Mouse (Mus musculus) thymus, postnatal 36 days (tissue): Measurements from ENCODE around the gene Skor1.

Experiments used
- DNase-seq, 2 experiments: peaks; one replicate each; pipeline ENCODE4 v3.0.0; 2022; ENCODE audit warnings: mixed read lengths in 2 of 2

The Skor1 gene

GRCm38 (mm10) chr9:63147786-63148409 is 863 bp downstream of the Skor1 start:
- DNase-seq: no peak

DNA sequence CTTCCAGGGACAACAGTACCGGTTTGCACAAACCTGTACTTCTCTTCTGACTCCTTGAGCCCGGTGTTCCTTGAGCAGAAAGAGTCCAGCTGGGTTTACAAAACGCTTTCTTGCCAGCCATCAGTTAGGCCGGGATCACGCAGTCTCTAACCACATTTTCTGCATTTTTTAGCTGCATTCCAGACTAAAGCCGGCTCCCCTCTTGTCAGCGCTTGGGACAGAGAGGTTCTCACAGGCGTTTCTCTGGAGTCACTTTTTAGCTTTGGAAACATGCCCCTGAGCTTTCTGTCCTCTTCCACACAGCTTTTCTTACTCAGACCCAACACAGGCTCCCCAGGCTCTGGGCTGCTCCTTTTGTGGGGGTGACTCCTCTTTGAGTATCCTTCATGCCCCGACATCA is 1.5 kb downstream of the Skor1 start:
- no peak for DNase-seq

GRCm38 (mm10) chr9:63146856-63147274 is 1.9 kb downstream of the Skor1 start:
- DNase-seq: no peak

DNA sequence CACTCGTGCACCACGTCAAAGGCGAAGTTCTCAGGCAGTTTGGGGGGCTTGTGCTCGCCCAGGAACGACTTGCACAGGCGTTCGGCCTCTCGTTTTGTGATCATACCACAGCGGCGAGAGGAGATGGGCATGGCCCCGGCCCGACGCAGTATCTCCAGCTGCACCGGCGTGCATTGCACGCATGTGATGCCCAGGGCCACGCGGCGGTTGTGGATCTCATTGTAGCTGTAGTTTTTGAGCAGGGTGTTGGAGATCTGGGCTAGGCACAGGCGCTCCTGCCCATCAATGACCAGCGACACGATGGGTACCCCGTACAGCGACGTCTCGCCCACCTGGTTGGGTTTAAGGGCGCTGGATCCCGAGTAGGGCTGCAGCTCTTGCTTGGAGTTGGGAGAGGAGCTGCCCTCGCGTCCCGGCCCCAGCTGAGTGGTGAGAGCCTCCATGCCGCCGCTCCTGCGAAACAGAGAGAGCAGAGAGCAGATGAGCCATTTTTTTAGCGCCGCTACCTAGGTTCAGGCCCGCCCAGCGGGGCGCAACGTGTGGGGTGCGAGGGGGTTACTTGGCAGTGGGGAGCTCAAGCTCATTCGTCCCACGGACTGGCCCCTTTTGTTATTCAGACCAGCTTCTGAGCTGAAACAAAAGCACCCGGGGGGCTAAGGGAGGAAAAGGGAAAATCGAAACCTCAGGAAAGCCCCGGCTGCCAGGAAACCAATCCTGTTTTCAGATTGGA is 2.5 kb downstream of the Skor1 start:
- DNase-seq: no peak

GRCm38 (mm10) chr9:63145249-63146125 is 3.3 kb downstream of the Skor1 start:
- no peak for DNase-seq

- DNase-seq: no peak
Measured at GRCm38 (mm10) chr9:63144502-63145248, 4.1 kb downstream of the Skor1 start.

GRCm38 (mm10) chr9:63143641-63144501 is 4.9 kb downstream of the Skor1 start:
- DNase-seq: no peak

DNA sequence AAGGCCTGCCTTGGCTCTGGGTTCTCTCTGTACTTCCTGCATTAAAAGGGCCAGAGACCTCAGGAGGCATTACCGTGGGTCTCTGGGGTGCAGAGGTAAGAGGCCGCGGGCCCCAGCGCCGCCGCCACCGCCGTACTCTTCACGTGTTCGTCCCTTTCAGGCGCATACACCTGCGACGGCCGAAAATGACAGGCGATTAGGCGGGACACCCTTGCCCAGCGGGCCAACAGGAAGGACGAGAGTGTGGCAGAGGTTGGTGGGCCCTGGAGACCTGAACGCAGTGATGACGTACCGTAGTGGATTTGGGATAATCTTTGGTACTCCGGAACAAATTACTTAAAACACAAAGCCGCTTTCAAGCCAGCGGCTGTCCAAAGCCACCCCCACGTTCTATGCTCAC is 5.5 kb downstream of the Skor1 start:
- no peak for DNase-seq

GRCm38 (mm10) chr9:63142335-63143036 is 6.3 kb downstream of the Skor1 start:
- DNase-seq: no peak

DNA sequence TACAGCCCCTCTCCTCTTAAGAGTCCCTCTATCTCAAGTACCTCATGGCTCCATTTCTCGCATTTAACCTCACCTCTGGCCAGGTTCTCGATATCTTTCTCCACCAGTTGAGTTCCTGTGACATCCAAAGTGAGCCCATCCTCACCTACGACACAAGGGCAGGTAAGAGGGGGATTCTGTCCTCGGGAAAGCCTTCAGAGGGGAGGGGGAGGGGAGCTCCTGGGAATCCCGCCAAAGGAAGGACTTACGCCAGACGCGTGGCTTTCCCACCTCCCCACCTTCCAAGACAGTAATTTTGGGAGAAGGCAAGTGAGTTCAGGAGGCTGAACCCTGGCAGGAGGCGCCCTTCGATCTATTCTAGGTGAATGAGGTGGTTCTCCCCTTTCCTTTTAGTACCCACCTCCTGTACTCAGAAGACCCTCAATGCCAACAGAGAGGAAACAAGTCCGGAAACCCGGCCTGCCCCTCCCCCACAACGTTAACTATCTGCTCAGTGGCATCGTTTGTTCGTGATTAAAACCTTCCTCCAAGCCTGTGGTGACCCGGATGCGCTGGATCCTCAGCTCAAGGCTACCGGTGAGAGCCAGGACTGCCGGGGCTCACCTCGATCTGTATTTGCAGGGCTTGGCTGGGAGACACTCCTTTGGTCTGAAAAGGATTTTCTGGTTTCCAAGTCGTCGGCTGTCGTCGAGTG is 7.0 kb downstream of the Skor1 start:
- no peak for DNase-seq

DNA sequence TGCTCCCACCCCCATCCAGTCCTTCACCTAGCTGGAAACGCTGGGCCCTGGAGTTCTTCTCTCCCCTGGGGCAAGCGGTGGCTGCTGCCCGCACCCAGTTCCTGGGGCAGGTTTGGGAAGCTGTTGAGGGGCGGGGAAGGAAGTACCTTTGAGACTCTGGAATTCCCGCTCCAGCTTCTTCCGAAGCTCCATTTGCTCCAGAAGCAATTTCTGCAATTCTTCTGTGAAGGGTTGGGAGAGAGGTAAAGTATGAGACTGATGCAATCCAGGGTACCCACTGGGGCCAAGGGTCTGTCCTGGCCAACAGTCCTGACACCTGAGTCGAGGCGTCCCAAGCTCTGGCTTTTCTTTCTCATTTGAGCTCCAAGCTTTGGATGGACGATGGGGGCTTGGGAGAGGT is 8.6 kb downstream of the Skor1 start:
- DNase-seq: no peak

DNA sequence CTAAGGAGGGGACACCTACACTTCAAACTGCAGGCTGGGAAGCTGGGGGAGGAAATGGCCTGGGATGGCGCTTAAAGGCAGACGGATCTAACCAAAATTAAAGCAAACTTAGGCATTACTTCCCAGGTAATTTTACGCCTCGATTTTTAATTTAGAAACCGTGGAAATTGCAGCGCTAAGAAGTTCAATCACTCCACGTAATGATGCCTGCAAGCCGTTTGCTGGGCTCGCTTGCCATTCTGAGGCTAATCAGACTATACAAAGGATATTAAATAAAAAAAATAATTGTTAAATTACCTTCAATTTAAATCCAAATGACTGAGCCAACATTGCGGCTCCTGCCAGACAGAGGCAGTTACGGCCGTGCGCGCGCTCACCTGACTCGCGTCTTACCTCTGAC is 9.1 kb downstream of the Skor1 start:
- DNase-seq: no peak

DNA sequence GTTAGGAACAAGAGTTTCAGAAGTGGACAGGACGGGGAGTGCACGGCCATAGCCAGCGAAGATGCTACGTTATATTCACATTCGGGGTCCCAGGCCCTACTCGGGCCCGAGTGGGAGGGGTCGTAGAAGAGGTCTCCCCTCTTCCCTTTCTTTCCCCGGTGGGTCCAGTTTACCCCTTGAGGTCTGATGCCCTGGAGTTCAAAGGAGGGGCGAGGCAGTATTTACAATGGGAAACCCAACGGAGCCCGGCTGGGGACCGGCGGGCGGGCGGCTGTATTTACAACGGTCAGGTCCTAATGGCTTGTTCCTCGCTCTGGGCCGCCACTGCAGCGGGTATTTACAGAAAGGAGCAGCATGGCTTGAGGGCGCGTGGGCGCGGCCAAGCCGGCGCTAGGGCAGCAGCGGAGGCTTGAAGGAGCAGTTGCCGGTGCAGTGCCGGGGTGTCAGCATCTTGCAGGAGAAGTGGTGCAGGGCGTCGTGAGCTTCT is 10.2 kb downstream of the Skor1 start:
- DNase-seq: no peak

- no peak for DNase-seq
Measured at GRCm38 (mm10) chr9:63137615-63137915, 11.2 kb downstream of the Skor1 start.

DNA sequence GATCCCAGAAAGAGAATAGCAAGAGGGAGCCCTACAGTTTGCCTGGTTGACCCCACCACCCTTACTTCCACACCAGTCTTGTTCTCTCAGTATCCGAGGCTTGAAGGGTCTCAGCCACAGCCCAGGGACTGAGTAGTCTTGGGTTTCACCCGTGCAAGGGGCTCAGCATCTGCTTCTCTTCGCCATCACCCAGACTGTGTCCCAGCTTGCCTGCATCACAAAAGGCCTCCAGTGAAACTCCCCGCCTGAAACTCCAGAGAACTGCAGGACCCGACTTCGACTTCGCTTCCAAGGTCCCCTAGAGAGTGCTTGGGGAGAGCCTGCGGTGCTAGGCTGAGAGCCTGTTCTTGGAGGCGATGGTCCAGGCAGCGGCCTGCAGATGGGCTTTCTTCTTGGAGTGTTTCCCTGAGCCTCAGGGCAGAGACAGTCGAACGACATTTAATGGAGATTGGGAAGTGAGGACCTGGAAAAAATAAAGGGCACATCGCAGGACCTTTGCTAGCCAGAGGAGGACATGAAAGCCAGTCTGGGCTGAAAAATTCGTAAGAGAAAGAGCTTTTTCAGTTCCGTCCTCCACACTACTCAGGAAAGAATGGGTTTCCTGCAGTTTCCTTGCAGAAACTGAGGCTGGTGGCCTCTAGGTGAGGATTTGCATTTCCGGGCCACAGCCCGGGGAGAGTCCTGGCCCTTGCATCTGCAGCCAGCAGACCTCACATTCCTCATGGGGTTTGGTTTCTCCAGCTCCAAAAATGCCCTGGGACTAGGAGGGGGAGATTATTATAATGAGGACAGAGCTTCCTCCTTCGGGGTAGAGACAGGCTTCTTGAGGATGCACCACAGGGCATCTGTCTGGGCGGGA is 11.8 kb downstream of the Skor1 start:
- DNase-seq: no peak

GRCm38 (mm10) chr9:63136241-63136640 is 12.5 kb downstream of the Skor1 start:
- DNase-seq: no peak

DNA sequence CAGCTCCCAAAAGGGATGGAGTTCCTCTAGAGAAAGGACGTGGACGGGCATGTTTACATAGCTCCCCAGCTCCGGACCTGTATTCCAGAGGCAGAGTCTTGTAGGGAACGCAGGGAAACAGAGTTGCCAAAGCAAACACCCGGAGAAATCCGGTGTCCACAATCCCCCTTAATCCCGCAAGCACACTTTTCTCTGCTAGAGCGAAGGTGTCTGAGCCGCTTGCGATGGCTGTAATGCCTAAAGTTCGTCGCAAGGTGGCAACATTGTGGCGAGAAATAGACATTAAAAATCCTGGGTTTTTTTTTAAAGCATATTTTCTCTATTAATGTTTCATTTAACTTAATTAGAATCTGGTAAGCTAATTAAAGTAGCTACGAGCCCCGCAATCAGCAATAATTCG is 13.0 kb downstream of the Skor1 start:
- peak; percentile 45 to 51 for DNase-seq

DNA sequence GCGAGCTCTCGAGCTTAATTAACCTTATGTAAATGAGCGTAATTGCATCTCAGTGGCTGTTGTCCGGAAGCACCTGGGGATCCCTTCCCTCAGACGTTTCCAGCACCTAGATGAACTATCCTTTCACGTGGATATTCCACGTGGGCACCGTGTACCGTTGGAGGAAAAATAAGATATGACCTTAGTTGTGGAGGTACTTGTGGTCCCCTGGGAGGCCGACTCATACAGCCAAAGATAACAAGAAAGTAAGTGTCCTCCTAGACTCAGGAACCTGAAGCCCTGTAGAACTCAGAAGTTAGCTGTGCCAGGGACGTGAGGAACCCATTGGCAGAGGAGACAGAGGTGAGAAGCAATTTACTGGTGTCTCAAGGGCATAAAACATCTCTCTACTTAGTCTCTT is 13.4 kb downstream of the Skor1 start:
- DNase-seq: no peak

GRCm38 (mm10) chr9:63133659-63134058 is 15.1 kb downstream of the Skor1 start:
- no peak for DNase-seq
